Mouse (Mus musculus): ENCODE measurements around the gene Svep1. TPM values are rescaled to one million over a fixed set of nuclear protein-coding genes. Genes with fewer than 3 reads are reported as not detected.
A peak's percentile ranks its signal among the peaks of the same experiment; 100 is the strongest.

The Svep1 gene
- total RNA-seq (2021): 10 to 100 TPM; 15.6 to 28.3 TPM
- long read RNA-seq, experiment 1, partial matches to known transcripts: 1 of 3 reads
- long read RNA-seq, experiment 1, other reads (novel, unspliced or antisense): 2 of 3 reads
- long read RNA-seq, experiment 2, partial matches to known transcripts: 3 of 3 reads
- long read RNA-seq, experiment 2, other reads (novel, unspliced or antisense): 0 of 3 reads

- peak; percentile 69 for DNase-seq
Observed at GRCm38 (mm10) chr4:58206115-58206945, at the start of gene Svep1. Svep1 (minus strand) TSS chr4:58206859.

- DNase-seq: peak; percentile 60
Observed at GRCm38 (mm10) chr4:58253410-58253809, 46.8 kb upstream of the Svep1 start.

- DNase-seq: no peak
Observed at GRCm38 (mm10) chr4:58252381-58252780, 45.7 kb upstream of the Svep1 start.

GRCm38 (mm10) chr4:58245544-58245943 lies 38.9 kb upstream of the Svep1 start:
- DNase-seq: no peak

- peak; percentile 31 for DNase-seq
Observed at GRCm38 (mm10) chr4:58240416-58240815, 33.8 kb upstream of the Svep1 start.

- no peak for DNase-seq
Observed at GRCm38 (mm10) chr4:58235828-58236227, 29.2 kb upstream of the Svep1 start.

- no peak for DNase-seq
Observed at GRCm38 (mm10) chr4:58223499-58223898, 16.8 kb upstream of the Svep1 start.

- DNase-seq: no peak
Observed at GRCm38 (mm10) chr4:58211374-58211773, 4.7 kb upstream of the Svep1 start.

- peak; percentile 20 for DNase-seq
Observed at GRCm38 (mm10) chr4:58210557-58211090, 4.0 kb upstream of the Svep1 start.

GRCm38 (mm10) chr4:58205750-58206114 lies 927 bp downstream of the Svep1 start:
- DNase-seq: no peak

GRCm38 (mm10) chr4:58201703-58202102 lies 5.0 kb downstream of the Svep1 start:
- DNase-seq: no peak

GRCm38 (mm10) chr4:58200826-58201225 lies 5.8 kb downstream of the Svep1 start:
- DNase-seq: peak; percentile 54

GRCm38 (mm10) chr4:58197230-58197629 lies 9.4 kb downstream of the Svep1 start:
- no peak for DNase-seq

GRCm38 (mm10) chr4:58196795-58197194 lies 9.9 kb downstream of the Svep1 start:
- peak; percentile 19 for DNase-seq

- no peak for DNase-seq
Observed at GRCm38 (mm10) chr4:58195936-58196335, 10.7 kb downstream of the Svep1 start.

- no peak for DNase-seq
Observed at GRCm38 (mm10) chr4:58189281-58189680, 17.4 kb downstream of the Svep1 start.

- no peak for DNase-seq
Observed at GRCm38 (mm10) chr4:58185401-58185800, 21.3 kb downstream of the Svep1 start.

- DNase-seq: peak; percentile 18
Observed at GRCm38 (mm10) chr4:58184681-58185341, 21.8 kb downstream of the Svep1 start.

GRCm38 (mm10) chr4:58183897-58184296 lies 22.8 kb downstream of the Svep1 start:
- no peak for DNase-seq

GRCm38 (mm10) chr4:58178489-58178888 lies 28.2 kb downstream of the Svep1 start:
- DNase-seq: no peak

- peak; percentile 46 for DNase-seq
Observed at GRCm38 (mm10) chr4:58177256-58177655, 29.4 kb downstream of the Svep1 start.

- DNase-seq: no peak
Observed at GRCm38 (mm10) chr4:58174435-58174987, 32.1 kb downstream of the Svep1 start.

GRCm38 (mm10) chr4:58173401-58173800 lies 33.3 kb downstream of the Svep1 start:
- no peak for DNase-seq
